Mouse (Mus musculus): ENCODE measurements around the gene Rxylt1. TPM values are rescaled to one million over a fixed set of nuclear protein-coding genes. Genes with fewer than 3 reads are reported as not detected.

The Rxylt1 gene
- total RNA-seq (2022): 10 to 100 TPM; 36.7 to 50.4 (median 48.6) TPM

GRCm38 (mm10) chr10:122096980-122097844 lies at the start of gene Rxylt1:
Rxylt1 (minus strand) TSS chr10:122097371.
- DNase-seq: peak; percentile 98

- no peak for DNase-seq
Measured at GRCm38 (mm10) chr10:122121290-122121970, 24.3 kb upstream of the Rxylt1 start.

- DNase-seq: no peak
Measured at GRCm38 (mm10) chr10:122120500-122121289, 23.5 kb upstream of the Rxylt1 start.

GRCm38 (mm10) chr10:122119451-122119850 lies 22.3 kb upstream of the Rxylt1 start:
- DNase-seq: no peak

GRCm38 (mm10) chr10:122116636-122117035 lies 19.5 kb upstream of the Rxylt1 start:
- DNase-seq: no peak

- DNase-seq: no peak
Measured at GRCm38 (mm10) chr10:122106633-122107028, 9.5 kb upstream of the Rxylt1 start.

- DNase-seq: no peak
Measured at GRCm38 (mm10) chr10:122105889-122106632, 8.9 kb upstream of the Rxylt1 start.

- peak; percentile 14 for DNase-seq
Measured at GRCm38 (mm10) chr10:122105407-122105806, 8.2 kb upstream of the Rxylt1 start.

GRCm38 (mm10) chr10:122102675-122103074 lies 5.5 kb upstream of the Rxylt1 start:
- DNase-seq: no peak

GRCm38 (mm10) chr10:122096462-122096979 lies 650 bp downstream of the Rxylt1 start:
- DNase-seq: no peak

- no peak for DNase-seq
Measured at GRCm38 (mm10) chr10:122090472-122090871, 6.7 kb downstream of the Rxylt1 start.

- DNase-seq: no peak
Measured at GRCm38 (mm10) chr10:122081352-122081751, 15.8 kb downstream of the Rxylt1 start.

- DNase-seq: no peak
Measured at GRCm38 (mm10) chr10:122069153-122069552, 28.0 kb downstream of the Rxylt1 start.

- DNase-seq: no peak
Measured at GRCm38 (mm10) chr10:122055826-122056225, 41.3 kb downstream of the Rxylt1 start.

GRCm38 (mm10) chr10:122054535-122054934 lies 42.6 kb downstream of the Rxylt1 start:
- DNase-seq: no peak

- DNase-seq: peak; percentile 61
Measured at GRCm38 (mm10) chr10:122051831-122052230, 45.3 kb downstream of the Rxylt1 start.

GRCm38 (mm10) chr10:122047727-122048365 lies 49.3 kb downstream of the Rxylt1 start:
- peak; percentile 42 for DNase-seq

GRCm38 (mm10) chr10:122046904-122047726 lies 50.1 kb downstream of the Rxylt1 start, which contains the start of gene Srgap1:
Srgap1 (minus strand) TSS chr10:122047315.
- DNase-seq: no peak

- no peak for DNase-seq
Measured at GRCm38 (mm10) chr10:122046511-122046903, 50.7 kb downstream of the Rxylt1 start.

GRCm38 (mm10) chr10:122045946-122046345 lies 51.2 kb downstream of the Rxylt1 start:
- no peak for DNase-seq
